Mouse (Mus musculus) liver, postnatal 0 days (tissue): ENCODE results near the gene Itgb8. TPM values are rescaled to one million over a fixed set of nuclear protein-coding genes. Genes with fewer than 3 reads are reported as not detected.

Source experiments
- ATAC-seq: fragments of 200-750 bp; cut with Nextera tagmentation; 2 replicates; pipeline ENCODE4 v1.8.0; 2017; ENCODE audit warnings: mild to moderate bottlenecking, moderate library complexity
- DNase-seq: peaks from one replicate; pipeline ENCODE4 v3.0.0-alpha.2; 2016
- H3K27ac ChIP-seq: fragments of 300-500 bp; sonication (generic); 2 replicates; pipeline ENCODE4 v1.5.1; 2014; ENCODE audit warnings: antibody characterized with exemption, moderate library complexity, mild to moderate bottlenecking, low read depth
- H3K27me3 ChIP-seq: fragments of 300-500 bp; sonication (generic); 2 replicates; pipeline ENCODE4 v1.6.1; 2014; ENCODE audit warnings: low read length, control low read depth, mixed read lengths; ENCODE audit not compliant: insufficient read depth
- H3K36me3 ChIP-seq: fragments of 300-500 bp; sonication (generic); replicated peaks from 2 replicates; pipeline ENCODE4 v1.6.1; 2014; ENCODE audit warnings: mild to moderate bottlenecking, control low read depth, low read length, moderate library complexity, mixed read lengths; ENCODE audit not compliant: insufficient read depth
- H3K4me1 ChIP-seq: fragments of 300-500 bp; sonication (generic); 2 replicates; pipeline ENCODE4 v1.6.1; 2014; ENCODE audit warnings: antibody characterized with exemption, mild to moderate bottlenecking, control low read depth; ENCODE audit not compliant: insufficient read depth
- H3K4me2 ChIP-seq: fragments of 300-500 bp; sonication (generic); 2 replicates; pipeline ENCODE4 v1.6.1; 2014; ENCODE audit warnings: low read depth, mild to moderate bottlenecking, low read length, moderate library complexity, mixed read lengths
- H3K4me3 ChIP-seq: fragments of 300-500 bp; sonication (generic); 2 replicates; pipeline ENCODE4 v1.5.1; 2014; ENCODE audit warnings: low read depth, low read length
- H3K9ac ChIP-seq: fragments of 300-500 bp; sonication (generic); replicated peaks from 2 replicates; pipeline ENCODE4 v1.6.1; 2014; ENCODE audit warnings: mild to moderate bottlenecking, moderate library complexity
- H3K9me3 ChIP-seq: fragments of 300-500 bp; sonication (generic); 2 replicates; pipeline ENCODE4 v1.6.1; 2016; ENCODE audit warnings: mild to moderate bottlenecking, control low read depth, low read length, mixed read lengths
- CTCF ChIP-seq: sonication (generic); IDR thresholded peaks from 2 replicates; pipeline ENCODE4 v1.5.1; 2016; ENCODE audit warnings: antibody characterized with exemption, low read depth
- EP300 ChIP-seq: IDR thresholded peaks from 2 replicates; pipeline ENCODE4 v1.6.1; 2016; ENCODE audit warnings: antibody characterized with exemption, low read depth, mild to moderate bottlenecking
- WGBS: fragments of 180-500 bp; shearing (Covaris S2); extraction: QIAGEN DNeasy Blood & Tissue Kit; methylation state at CpG from one replicate; pipeline ENCODE4 v1.1.7; 2014; ENCODE audit not compliant: insufficient replicate concordance; 5-methylcytosine and 5-hydroxymethylcytosine counted together
- polyA plus RNA-seq: library from polyadenylated mRNA; unstranded; fragments of >200 nt; fragmentation: Nextera tagmentation; extraction: Ambion mirVana; gene quantifications from 2 replicates; pipeline ENCODE4 v1.2.1, GENCODE M21; 2015

Gene Itgb8
- polyA plus RNA-seq, 1 experiment from 2014 or later, result 0.19 TPM

GRCm38 (mm10) chr12:119230444-119230843, 8.2 kb downstream of the Itgb8 start:
- no peaks in the 10 kb centered on the region for H3K9me3 ChIP-seq
- TF ChIP-seq CTCF (no peak), EP300 (no peak)
- no peaks in the 10 kb centered on the region for H3K27me3 ChIP-seq
- H3K4me3 ChIP-seq, result no peak overlapping the region
- no peaks in the 10 kb centered on the region for H3K4me1 ChIP-seq
- no peak overlapping the region for H3K27ac ChIP-seq
- no peak overlapping the region for H3K9ac ChIP-seq
- ATAC-seq, result no peak
- no peak overlapping the region for H3K4me2 ChIP-seq
- DNase-seq, result no peak
- H3K36me3 ChIP-seq, result no peaks in the 10 kb centered on the region

DNA sequence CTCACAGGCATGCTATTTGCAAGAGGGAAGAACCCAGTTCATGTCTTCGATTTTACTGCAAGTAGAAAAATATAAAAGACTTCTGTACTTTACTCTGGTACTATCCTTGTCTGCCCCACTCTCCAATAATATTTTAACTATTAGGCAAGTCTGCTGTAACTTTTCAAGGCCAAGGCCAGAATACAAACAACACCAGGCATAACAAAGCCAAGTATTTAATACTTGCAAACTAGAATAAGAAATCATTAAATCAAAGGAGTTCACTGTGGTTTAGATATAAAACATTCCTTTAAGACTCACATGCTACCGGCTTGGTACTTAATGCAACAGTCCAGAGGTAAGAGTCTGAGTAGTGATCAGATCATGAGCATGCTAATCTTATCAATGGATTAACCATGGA, 9.0 kb downstream of the Itgb8 start:
- no peak for ATAC-seq
- H3K9me3 ChIP-seq, result no peaks in the 10 kb centered on the region
- no peak overlapping the region for H3K27ac ChIP-seq
- H3K9ac ChIP-seq, result no peak overlapping the region
- TF ChIP-seq CTCF (no peak), EP300 (no peak)
- no peak overlapping the region for H3K4me3 ChIP-seq
- no peak overlapping the region for H3K4me2 ChIP-seq
- no peaks in the 10 kb centered on the region for H3K36me3 ChIP-seq
- no peaks in the 10 kb centered on the region for H3K27me3 ChIP-seq
- 71% methylated on average over 2 of the region's 2 CpGs for WGBS
- no peaks in the 10 kb centered on the region for H3K4me1 ChIP-seq
- DNase-seq, result no peak

- no peak for DNase-seq
- TF ChIP-seq CTCF (no peak), EP300 (no peak)
Measured at GRCm38 (mm10) chr12:119227898-119228297, 10.7 kb downstream of the Itgb8 start.

GRCm38 (mm10) chr12:119224699-119225098, 13.9 kb downstream of the Itgb8 start:
- no peaks in the 10 kb centered on the region for H3K36me3 ChIP-seq
- H3K4me3 ChIP-seq, result no peak overlapping the region
- ATAC-seq (no peak), DNase-seq (no peak)
- no peak for TF ChIP-seq CTCF
- TF ChIP-seq EP300, result no peak
- no peak overlapping the region for H3K9ac ChIP-seq
- no peaks in the 10 kb centered on the region for H3K27me3 ChIP-seq
- H3K4me2 ChIP-seq, result no peak overlapping the region
- no peaks in the 10 kb centered on the region for H3K4me1 ChIP-seq
- no peak overlapping the region for H3K27ac ChIP-seq
- no peaks in the 10 kb centered on the region for H3K9me3 ChIP-seq

More at GRCm38 (mm10) chr12:119227898-119228297, 10.7 kb downstream of the Itgb8 start:
- no peaks in the 10 kb centered on the region for H3K9me3 ChIP-seq
- H3K36me3 ChIP-seq, result no peaks in the 10 kb centered on the region
- no peak overlapping the region for H3K27ac ChIP-seq
- 78% methylated on average over 1 of the region's 1 CpGs for WGBS
- no peaks in the 10 kb centered on the region for H3K4me1 ChIP-seq
- no peak overlapping the region for H3K4me2 ChIP-seq
- no peaks in the 10 kb centered on the region for H3K27me3 ChIP-seq
- H3K4me3 ChIP-seq, result no peak overlapping the region
- ATAC-seq, result no peak
- no peak overlapping the region for H3K9ac ChIP-seq

GRCm38 (mm10) chr12:119219409-119219808, 19.2 kb downstream of the Itgb8 start:
- Histone ChIP-seq H3K36me3 (no peaks in the 10 kb centered on the region), H3K4me1 (no peaks in the 10 kb centered on the region), H3K4me3 (no peak overlapping the region), H3K27me3 (no peaks in the 10 kb centered on the region), H3K4me2 (no peak overlapping the region), H3K9me3 (no peaks in the 10 kb centered on the region), H3K27ac (no peak overlapping the region), H3K9ac (no peak overlapping the region)
- no peak for DNase-seq
- no peak for TF ChIP-seq EP300
- no peak for TF ChIP-seq CTCF
- WGBS, result 74% methylated on average over 1 of the region's 1 CpGs
- ATAC-seq, result no peak

- no peaks in the 10 kb centered on the region for H3K9me3 ChIP-seq
- no peak overlapping the region for H3K4me2 ChIP-seq
- no peaks in the 10 kb centered on the region for H3K27me3 ChIP-seq
- H3K4me3 ChIP-seq, result no peak overlapping the region
- no peak overlapping the region for H3K27ac ChIP-seq
- no peaks in the 10 kb centered on the region for H3K36me3 ChIP-seq
- DNase-seq (no peak), ATAC-seq (no peak)
- no peak overlapping the region for H3K9ac ChIP-seq
- no peaks in the 10 kb centered on the region for H3K4me1 ChIP-seq
- TF ChIP-seq CTCF (no peak), EP300 (no peak)
Measured at GRCm38 (mm10) chr12:119217700-119218265, 20.8 kb downstream of the Itgb8 start.

- DNase-seq (no peak), ATAC-seq (no peak)
- Histone ChIP-seq H3K9ac (no peak overlapping the region), H3K4me3 (no peak overlapping the region), H3K4me1 (no peaks in the 10 kb centered on the region), H3K9me3 (no peaks in the 10 kb centered on the region), H3K36me3 (no peaks in the 10 kb centered on the region), H3K4me2 (no peak overlapping the region), H3K27ac (no peak overlapping the region), H3K27me3 (no peaks in the 10 kb centered on the region)
- WGBS, result 83% methylated on average over 3 of the region's 3 CpGs
- TF ChIP-seq EP300, result no peak
- no peak for TF ChIP-seq CTCF
Measured at GRCm38 (mm10) chr12:119215225-119215624, 23.4 kb downstream of the Itgb8 start.
